Mouse (Mus musculus) myocyte (in vitro differentiated cells): ENCODE data around the gene Dock1.

Source experiments
- E2F4 ChIP-seq: IDR thresholded peaks from one replicate; pipeline ENCODE4 v1.6.1; 2011; ENCODE audit warnings: mild to moderate bottlenecking, control low read depth, moderate library complexity; ENCODE audit not compliant: insufficient read depth
- MYOD1 ChIP-seq, 3 experiments: IDR thresholded peaks; one replicate each; pipeline ENCODE4 v1.6.1; 2011; ENCODE audit warnings: control low read depth in 2 of 3, low read depth in 2 of 3, mild to moderate bottlenecking in 2 of 3, moderate library complexity in 1 of 3; ENCODE audit not compliant: insufficient read length in 2 of 3, control insufficient read depth in 1 of 3
- POLR2A ChIP-seq: IDR thresholded peaks from one replicate; pipeline ENCODE4 v1.6.1; 2011; ENCODE audit warnings: low read depth, mild to moderate bottlenecking, control low read depth, moderate library complexity; ENCODE audit not compliant: insufficient read length
- USF1 ChIP-seq: IDR thresholded peaks from one replicate; pipeline ENCODE4 v1.6.1; 2011; ENCODE audit warnings: low read depth, mild to moderate bottlenecking, control low read depth, moderate library complexity

- TF ChIP-seq POLR2A (no peak), MYOD1 (IDR thresholded peaks at IDR 0.05; ENCODE audit: control insufficient read depth in 1 of 3, insufficient read length in 2 of 3, low read depth in 2 of 3) (no peak), USF1 (no peak), E2F4 (no peak)
Measured at GRCm38 (mm10) chr7:135029136-135029535, 358.7 kb downstream of the Dock1 start.
